Mouse (Mus musculus) frontal cortex, postnatal 25 days (tissue): ENCODE data around the gene Spata17.
"Not testable (repeated sequence)": the region's sequence is repeated elsewhere in the genome, so short reads cannot be mapped to it uniquely, and the experiment has no call there.

Source experiments
- DNase-seq, 2 experiments: peaks; one replicate each; pipeline ENCODE4 v3.0.0; 2022; ENCODE audit warnings: low spot score in 2 of 2

The Spata17 gene

GRCm38 (mm10) chr1:187175991-187176390 is 39.3 kb downstream of the Spata17 start:
- no peak for DNase-seq

GRCm38 (mm10) chr1:187170361-187170760 is 44.9 kb downstream of the Spata17 start:
- no peak for DNase-seq

- DNase-seq: no peak
These were observed 45.6 kb downstream of the Spata17 start for GRCm38 (mm10) chr1:187169646-187170045.

GRCm38 (mm10) chr1:187163571-187163970 is 51.7 kb downstream of the Spata17 start:
- DNase-seq: no peak

GRCm38 (mm10) chr1:187155658-187156057 is 59.6 kb downstream of the Spata17 start:
- DNase-seq: no peak

GRCm38 (mm10) chr1:187153681-187154080 is 61.6 kb downstream of the Spata17 start:
- DNase-seq: no peak

- DNase-seq: no peak
These were observed 62.7 kb downstream of the Spata17 start for GRCm38 (mm10) chr1:187152571-187152970.

- DNase-seq: no peak
These were observed 72.3 kb downstream of the Spata17 start for GRCm38 (mm10) chr1:187142984-187143383.

- DNase-seq: peak; percentile 32 to 44
These were observed 77.8 kb downstream of the Spata17 start for GRCm38 (mm10) chr1:187137426-187137825.

GRCm38 (mm10) chr1:187135887-187136286 is 79.4 kb downstream of the Spata17 start:
- DNase-seq: no peak

- DNase-seq: no peak
These were observed 81.4 kb downstream of the Spata17 start for GRCm38 (mm10) chr1:187133841-187134240.

GRCm38 (mm10) chr1:187132348-187132747 is 82.9 kb downstream of the Spata17 start:
- DNase-seq: no peak

- not testable (repeated sequence) for DNase-seq
These were observed 87.7 kb downstream of the Spata17 start for GRCm38 (mm10) chr1:187127548-187127947.

- no peak for DNase-seq
These were observed 89.5 kb downstream of the Spata17 start for GRCm38 (mm10) chr1:187125733-187126132.

GRCm38 (mm10) chr1:187124967-187125366 is 90.3 kb downstream of the Spata17 start:
- DNase-seq: no peak

- DNase-seq: peak; percentile 25 to 26
These were observed 96.0 kb downstream of the Spata17 start for GRCm38 (mm10) chr1:187119300-187119699.

- no peak for DNase-seq
These were observed 97.2 kb downstream of the Spata17 start for GRCm38 (mm10) chr1:187118108-187118507.

GRCm38 (mm10) chr1:187113716-187114115 is 101.5 kb downstream of the Spata17 start:
- DNase-seq: no peak

- no peak for DNase-seq
These were observed 113.1 kb downstream of the Spata17 start for GRCm38 (mm10) chr1:187102130-187102529.

- no peak for DNase-seq
These were observed 114.1 kb downstream of the Spata17 start for GRCm38 (mm10) chr1:187101202-187101601.

- no peak for DNase-seq
These were observed 114.6 kb downstream of the Spata17 start for GRCm38 (mm10) chr1:187100624-187101023.

GRCm38 (mm10) chr1:187098285-187098684 is 117.0 kb downstream of the Spata17 start:
- no peak for DNase-seq

- no peak for DNase-seq
These were observed 122.7 kb downstream of the Spata17 start for GRCm38 (mm10) chr1:187092546-187092945.

- DNase-seq: no peak
These were observed 126.4 kb downstream of the Spata17 start for GRCm38 (mm10) chr1:187088660-187089395.
